Mouse (Mus musculus) inflammation-experienced regulatory T-cells, adult 16 weeks (primary cell): ENCODE results near the gene Dennd4b. TPM values are rescaled to one million over a fixed set of nuclear protein-coding genes. Genes with fewer than 3 reads are reported as not detected.

Experiments used
- polyA plus RNA-seq: library from polyadenylated mRNA; unstranded; fragments of 100-300 nt; shearing (Covaris generic); gene quantifications from one replicate; pipeline ENCODE4 v1.2.1, GENCODE M21; 2017

Dennd4b gene
- 65.5 TPM for polyA plus RNA-seq

GRCm38 (mm10) chr3:90265034-90265931, at the start of gene Dennd4b:
TSS of gene Dennd4b (plus strand) at chr3:90265185.

GRCm38 (mm10) chr3:90231507-90232333, 33.3 kb upstream of the Dennd4b start, which contains the start of gene Jtb:
TSS of gene Jtb (plus strand) at chr3:90231597.

GRCm38 (mm10) chr3:90242984-90243775, 21.8 kb upstream of the Dennd4b start, which contains the start of gene Creb3l4:
TSS of gene Creb3l4 (minus strand) at chr3:90243512.

GRCm38 (mm10) chr3:90247960-90248745, 16.8 kb upstream of the Dennd4b start, which contains the start of gene Slc39a1:
TSS of gene Slc39a1 (plus strand) at chr3:90248172.

DNA sequence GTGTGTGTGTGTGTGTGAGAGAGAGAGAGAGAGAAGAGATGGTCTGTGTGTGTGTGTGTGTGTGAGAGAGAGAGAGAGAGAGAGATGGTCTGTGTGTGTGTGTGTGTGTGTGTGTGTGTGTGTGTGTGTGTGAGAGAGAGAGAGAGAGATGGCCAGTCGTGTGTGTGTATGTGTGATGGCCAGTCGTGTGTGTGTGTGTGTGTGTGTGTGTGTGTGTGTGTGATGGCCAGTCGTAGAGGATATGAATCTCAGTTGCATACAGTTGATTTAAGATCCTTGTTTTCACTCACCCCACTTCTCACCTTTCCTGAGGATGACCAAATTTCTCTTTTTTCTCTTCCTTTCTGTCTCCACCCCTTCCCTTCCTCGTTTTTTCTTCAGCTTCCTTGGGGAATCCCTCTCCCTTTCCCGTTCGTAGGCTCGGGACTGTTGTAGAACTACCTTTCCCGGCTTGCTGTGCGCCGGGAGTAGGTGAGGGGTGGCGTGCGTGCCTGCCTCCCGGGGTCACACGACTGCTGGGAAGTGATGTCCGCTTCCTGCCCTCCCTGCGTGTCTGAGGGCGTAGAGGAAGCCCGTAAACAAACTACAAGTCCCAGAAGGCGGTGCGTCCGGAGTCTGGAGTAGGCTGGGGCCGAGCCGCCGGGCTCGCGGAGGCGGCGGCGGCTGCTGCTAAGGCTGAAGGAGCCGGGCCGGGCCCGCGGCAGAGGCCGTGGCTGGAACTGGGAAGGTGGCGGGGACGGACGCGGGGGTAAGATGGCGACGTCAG, 11.1 kb upstream of the Dennd4b start, which contains the start of gene Crtc2:
TSS of gene Crtc2 (plus strand) at position 511 of the 766 bp plus-strand sequence.

GRCm38 (mm10) chr3:90292345-90293275, 27.6 kb downstream of the Dennd4b start, which contains the start of gene Gatad2b:
TSS of gene Gatad2b (plus strand) at chr3:90293178.

Other genes starting within 250 kb of the Dennd4b start
- gene 4933434E20Rik, start 213.5 kb upstream of the Dennd4b start, polyA plus RNA-seq = 166 TPM
- gene Ubap2l, start 212.6 kb upstream of the Dennd4b start, polyA plus RNA-seq = 273 TPM
- 1,000 TPM for gene Tpm3, start 192.5 kb upstream of the Dennd4b start, polyA plus RNA-seq
- gene Nup210l, start 161.1 kb upstream of the Dennd4b start, polyA plus RNA-seq = 0.63 TPM
- 2,655 TPM for gene Rps27, start 51.5 kb upstream of the Dennd4b start, polyA plus RNA-seq
- not detected for gene Rab13, start 51.5 kb upstream of the Dennd4b start, polyA plus RNA-seq
- gene Jtb, start 33.6 kb upstream of the Dennd4b start, polyA plus RNA-seq = 194 TPM
- not detected for gene Creb3l4, start 21.7 kb upstream of the Dennd4b start, polyA plus RNA-seq
- gene Slc39a1, start 17.0 kb upstream of the Dennd4b start, polyA plus RNA-seq = 3.4 TPM
- 114 TPM for gene Crtc2, start 11.0 kb upstream of the Dennd4b start, polyA plus RNA-seq
- 13.3 TPM for gene Gatad2b, start 28.0 kb downstream of the Dennd4b start, polyA plus RNA-seq
- gene Slc27a3, start 124.8 kb downstream of the Dennd4b start, polyA plus RNA-seq = 0.24 TPM
- 43.9 TPM for gene Ints3, start 168.4 kb downstream of the Dennd4b start, polyA plus RNA-seq
- gene Npr1, start 200.7 kb downstream of the Dennd4b start, polyA plus RNA-seq = not detected
- gene Ilf2, start 210.9 kb downstream of the Dennd4b start, polyA plus RNA-seq = 116 TPM
- 132 TPM for gene Snapin, start 225.8 kb downstream of the Dennd4b start, polyA plus RNA-seq
- gene Chtop, start 244.3 kb downstream of the Dennd4b start, polyA plus RNA-seq = 218 TPM
- 4.7 TPM for gene S100a1, start 249.2 kb downstream of the Dennd4b start, polyA plus RNA-seq
- 157 TPM for gene S100a13, start 249.2 kb downstream of the Dennd4b start, polyA plus RNA-seq